Mouse (Mus musculus): ENCODE data around the gene Ptgds. TPM values are rescaled to one million over a fixed set of nuclear protein-coding genes. Genes with fewer than 3 reads are reported as not detected.

Ptgds gene
- polyA plus RNA-seq, 2 experiments: 2.4 to 4.0 TPM

DNA sequence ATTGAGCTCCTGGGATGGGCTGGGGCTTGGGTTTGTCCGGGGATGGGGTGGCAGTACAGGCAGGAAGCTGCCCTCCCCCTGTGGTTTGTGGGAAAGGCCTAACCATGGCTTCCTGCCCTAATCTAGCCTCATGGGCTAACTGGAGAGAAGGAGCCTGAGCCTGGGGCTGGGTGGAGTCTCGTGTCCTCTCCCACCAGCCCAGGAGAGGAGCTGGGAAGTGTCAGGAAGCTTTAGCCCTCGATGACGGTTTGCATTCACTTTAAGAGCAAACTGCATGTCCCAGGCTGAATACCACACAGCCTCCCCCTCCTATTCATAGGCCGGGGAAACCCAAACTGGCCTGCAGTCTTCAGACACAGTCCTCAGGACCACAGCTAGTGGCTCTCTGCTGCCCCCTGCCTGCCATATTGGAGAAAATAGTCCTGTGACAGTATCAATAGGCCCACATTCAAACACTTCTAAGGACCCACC is 43.1 kb downstream of the Ptgds start:
- 26% methylated on average over 5 of the region's 5 CpGs for WGBS
- Histone ChIP-seq H3K9ac (ENCODE audit: low read depth, low read length, severe bottlenecking) (no peak overlapping the region), H3K27me3 (ENCODE audit: control insufficient read depth, insufficient read depth, low read length) (no peaks in the 10 kb centered on the region; the same call in 1 of the 2 replicates), H3K36me3 (ENCODE audit: control insufficient read depth, insufficient read depth, low read length) (no peaks in the 10 kb centered on the region), H3K27ac (replicated peaks; ENCODE audit: low read depth, low read length) (no peak overlapping the region), H3K9me3 (ENCODE audit: control insufficient read depth, low read length) (no peaks in the 10 kb centered on the region), H3K4me3 (replicated peaks; ENCODE audit: low read length) (no peak overlapping the region), H3K4me1 (ENCODE audit: control insufficient read depth, insufficient read depth, low read length) (peaks cover 3% of the 10 kb centered on the region; the same call in 1 of the 2 replicates), H3K4me2 (replicated peaks; ENCODE audit: low read depth, low read length, severe bottlenecking) (no peak overlapping the region)
- peak; percentile 85 for DNase-seq (ENCODE audit: low spot score)
- no peak for ATAC-seq (ENCODE audit: low FRiP score, low read depth)
- no peak for TF ChIP-seq POLR2A (IDR thresholded peaks at IDR 0.05; ENCODE audit: borderline replicate concordance, extremely low read depth, insufficient read depth, insufficient read length)

DNA sequence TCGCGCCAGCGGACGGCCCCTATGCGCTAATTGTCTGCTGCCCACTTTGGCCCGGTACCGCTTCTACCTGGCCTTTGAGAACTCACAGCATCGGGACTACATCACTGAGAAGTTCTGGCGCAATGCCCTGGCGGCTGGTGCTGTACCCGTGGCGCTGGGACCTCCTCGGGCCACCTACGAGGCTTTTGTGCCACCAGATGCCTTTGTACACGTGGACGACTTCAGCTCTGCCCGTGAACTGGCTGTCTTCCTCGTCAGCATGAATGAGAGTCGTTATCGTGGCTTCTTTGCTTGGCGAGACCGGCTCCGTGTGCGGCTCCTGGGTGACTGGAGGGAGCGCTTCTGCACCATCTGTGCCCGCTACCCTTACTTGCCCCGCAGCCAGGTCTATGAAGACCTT is 44.4 kb downstream of the Ptgds start:
- no peaks in the 10 kb centered on the region; the same call in 1 of the 2 replicates for H3K27me3 ChIP-seq (ENCODE audit: control insufficient read depth, insufficient read depth, low read length)
- H3K4me2 ChIP-seq (replicated peaks; ENCODE audit: low read depth, low read length, severe bottlenecking): no peak overlapping the region
- no peak overlapping the region for H3K27ac ChIP-seq (replicated peaks; ENCODE audit: low read depth, low read length)
- DNase-seq (ENCODE audit: low spot score) (no peak), ATAC-seq (ENCODE audit: low FRiP score, low read depth) (no peak)
- WGBS: 52% methylated on average over 27 of the region's 27 CpGs
- H3K4me3 ChIP-seq (replicated peaks; ENCODE audit: low read length): no peak overlapping the region
- no peak overlapping the region for H3K9ac ChIP-seq (ENCODE audit: low read depth, low read length, severe bottlenecking)
- no peaks in the 10 kb centered on the region for H3K36me3 ChIP-seq (ENCODE audit: control insufficient read depth, insufficient read depth, low read length)
- H3K9me3 ChIP-seq (ENCODE audit: control insufficient read depth, low read length): no peaks in the 10 kb centered on the region
- H3K4me1 ChIP-seq (ENCODE audit: control insufficient read depth, insufficient read depth, low read length): peaks cover 3% of the 10 kb centered on the region; the same call in 1 of the 2 replicates
- no peak for TF ChIP-seq POLR2A (IDR thresholded peaks at IDR 0.05; ENCODE audit: borderline replicate concordance, extremely low read depth, insufficient read depth, insufficient read length)

DNA sequence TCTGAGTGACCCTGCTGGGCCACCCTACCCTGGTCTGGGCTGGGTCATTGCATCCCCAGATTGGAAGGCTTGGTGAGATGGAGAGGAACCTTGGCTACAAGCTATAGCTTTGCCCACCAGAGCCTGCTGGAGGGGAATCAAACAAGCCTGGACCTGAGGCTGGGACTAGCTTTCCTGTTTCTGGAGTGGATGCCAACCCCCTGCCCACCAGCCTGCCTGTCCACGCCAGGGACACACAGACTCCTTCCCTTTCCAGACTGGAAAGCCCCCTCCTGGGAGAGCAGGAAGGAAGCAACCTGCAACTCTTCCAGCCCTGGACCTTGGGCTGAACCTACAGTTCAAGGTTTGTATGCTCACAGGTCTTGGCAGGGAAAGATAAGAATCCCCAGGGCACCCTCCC is 46.2 kb downstream of the Ptgds start:
- no peak overlapping the region for H3K4me3 ChIP-seq (replicated peaks; ENCODE audit: low read length)
- no peak overlapping the region for H3K4me2 ChIP-seq (replicated peaks; ENCODE audit: low read depth, low read length, severe bottlenecking)
- no peaks in the 10 kb centered on the region for H3K27me3 ChIP-seq (ENCODE audit: control insufficient read depth, insufficient read depth, low read length)
- no peak for TF ChIP-seq POLR2A (IDR thresholded peaks at IDR 0.05; ENCODE audit: borderline replicate concordance, extremely low read depth, insufficient read depth, insufficient read length)
- no peaks in the 10 kb centered on the region for H3K4me1 ChIP-seq (ENCODE audit: control insufficient read depth, insufficient read depth, low read length)
- no peak for DNase-seq (ENCODE audit: low spot score)
- ATAC-seq (ENCODE audit: low FRiP score, low read depth): no peak
- no peaks in the 10 kb centered on the region for H3K36me3 ChIP-seq (ENCODE audit: control insufficient read depth, insufficient read depth, low read length)
- no peak overlapping the region for H3K27ac ChIP-seq (replicated peaks; ENCODE audit: low read depth, low read length)
- WGBS: 50% methylated on average over 1 of the region's 1 CpGs
- no peak overlapping the region for H3K9ac ChIP-seq (ENCODE audit: low read depth, low read length, severe bottlenecking)
- H3K9me3 ChIP-seq (ENCODE audit: control insufficient read depth, low read length): no peaks in the 10 kb centered on the region

DNA sequence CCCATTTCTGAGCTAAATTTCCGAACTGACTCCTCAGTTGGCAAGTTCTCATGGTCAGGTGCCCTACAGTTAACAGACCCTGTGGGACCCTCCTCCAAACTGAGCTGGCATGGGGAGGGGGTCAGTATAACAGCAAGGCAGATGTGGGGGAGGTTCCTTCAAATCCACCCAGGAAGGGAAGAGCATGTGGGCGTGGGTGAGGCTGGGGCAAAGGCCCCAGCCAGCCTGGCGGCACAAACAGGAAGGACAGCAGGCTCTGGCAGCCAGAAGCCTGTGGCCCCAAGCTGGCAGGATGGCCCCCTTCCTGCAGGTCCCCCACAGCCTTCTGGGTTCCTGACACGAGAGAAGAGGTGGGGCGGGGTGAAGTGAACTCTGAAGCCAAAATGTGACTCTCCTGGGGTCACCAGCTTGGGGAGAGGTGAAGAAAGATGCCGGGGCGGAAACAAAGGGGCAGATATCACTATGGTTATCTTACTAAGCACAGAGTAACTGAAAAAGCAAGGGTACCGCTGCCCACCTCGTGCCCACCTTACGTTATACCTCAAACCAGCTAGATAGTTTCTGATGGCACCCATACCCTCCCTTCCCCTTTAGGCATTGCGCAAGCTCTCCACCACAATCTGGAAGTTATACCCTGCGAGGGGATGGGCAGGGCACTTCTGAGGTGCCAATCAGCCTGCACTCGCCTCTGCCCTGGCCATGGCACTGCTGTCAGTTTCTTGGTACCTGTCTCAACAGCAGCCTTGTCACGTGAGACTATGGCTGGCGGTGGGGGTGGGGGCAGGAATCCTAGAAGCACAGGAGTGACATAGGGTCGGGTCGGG is 47.0 kb downstream of the Ptgds start, which contains the start of gene Fut7:
Gene Fut7 (plus strand): TSS at position 681 of the 824 bp plus-strand sequence.
- DNase-seq (ENCODE audit: low spot score) (no peak), ATAC-seq (ENCODE audit: low FRiP score, low read depth) (no peak)
- Histone ChIP-seq H3K9ac (ENCODE audit: low read depth, low read length, severe bottlenecking) (no peak within 1 kb of the TSS), H3K9me3 (ENCODE audit: control insufficient read depth, low read length) (no peaks in the 10 kb centered on the region), H3K27me3 (ENCODE audit: control insufficient read depth, insufficient read depth, low read length) (no peaks in the 10 kb centered on the region), H3K4me2 (replicated peaks; ENCODE audit: low read depth, low read length, severe bottlenecking) (no peak within 1 kb of the TSS), H3K36me3 (ENCODE audit: control insufficient read depth, insufficient read depth, low read length) (no peaks in the 10 kb centered on the region), H3K4me1 (ENCODE audit: control insufficient read depth, insufficient read depth, low read length) (no peaks in the 10 kb centered on the region), H3K4me3 (replicated peaks; ENCODE audit: low read length) (no peak within 1 kb of the TSS), H3K27ac (replicated peaks; ENCODE audit: low read depth, low read length) (no peak within 1 kb of the TSS)
- 53% methylated on average over 17 of the region's 17 CpGs for WGBS
- TF ChIP-seq POLR2A (IDR thresholded peaks at IDR 0.05; ENCODE audit: borderline replicate concordance, extremely low read depth, insufficient read depth, insufficient read length): no peak

DNA sequence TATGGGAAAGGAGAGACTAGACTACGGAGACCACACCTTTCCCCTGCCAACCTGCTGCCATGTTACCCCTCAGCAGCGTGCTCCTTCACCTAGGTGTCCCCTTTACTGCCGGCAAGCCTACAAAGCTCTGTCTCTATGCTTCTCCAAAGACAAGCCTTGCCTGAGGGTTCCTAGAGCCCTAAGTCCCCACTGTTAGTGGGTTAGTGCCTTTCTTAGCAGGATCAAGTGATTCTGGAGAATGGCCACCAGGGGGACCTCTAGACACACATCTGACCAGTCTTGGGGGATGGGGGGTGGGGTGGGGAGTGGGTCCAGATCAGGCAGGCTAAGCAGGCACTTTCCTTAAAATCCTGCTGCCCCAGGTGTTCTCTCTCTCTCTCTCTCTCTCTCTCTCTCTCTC is 48.0 kb downstream of the Ptgds start:
- DNase-seq (ENCODE audit: low spot score) (peak; percentile 80), ATAC-seq (ENCODE audit: low FRiP score, low read depth) (peak; percentile 50; the same call in 1 of the 2 replicates)
- Histone ChIP-seq H3K9ac (ENCODE audit: low read depth, low read length, severe bottlenecking) (no peak overlapping the region), H3K27ac (replicated peaks; ENCODE audit: low read depth, low read length) (no peak overlapping the region), H3K4me2 (replicated peaks; ENCODE audit: low read depth, low read length, severe bottlenecking) (no peak overlapping the region), H3K27me3 (ENCODE audit: control insufficient read depth, insufficient read depth, low read length) (no peaks in the 10 kb centered on the region), H3K9me3 (ENCODE audit: control insufficient read depth, low read length) (no peaks in the 10 kb centered on the region), H3K4me1 (ENCODE audit: control insufficient read depth, insufficient read depth, low read length) (no peaks in the 10 kb centered on the region), H3K36me3 (ENCODE audit: control insufficient read depth, insufficient read depth, low read length) (no peaks in the 10 kb centered on the region), H3K4me3 (replicated peaks; ENCODE audit: low read length) (no peak overlapping the region)
- TF ChIP-seq POLR2A (IDR thresholded peaks at IDR 0.05; ENCODE audit: borderline replicate concordance, extremely low read depth, insufficient read depth, insufficient read length): no peak
- 14% methylated on average over 3 of the region's 3 CpGs for WGBS
